Mouse (Mus musculus) ES-CJ7 (cell line): ENCODE results near the gene Iqcn.
A peak's percentile ranks its signal among the peaks of the same experiment; 100 is the strongest.

Experiments used
- DNase-seq: peaks from one replicate; pipeline ENCODE4 v3.0.0; 2011; ENCODE audit warnings: low read depth, low spot score

Iqcn gene

DNA sequence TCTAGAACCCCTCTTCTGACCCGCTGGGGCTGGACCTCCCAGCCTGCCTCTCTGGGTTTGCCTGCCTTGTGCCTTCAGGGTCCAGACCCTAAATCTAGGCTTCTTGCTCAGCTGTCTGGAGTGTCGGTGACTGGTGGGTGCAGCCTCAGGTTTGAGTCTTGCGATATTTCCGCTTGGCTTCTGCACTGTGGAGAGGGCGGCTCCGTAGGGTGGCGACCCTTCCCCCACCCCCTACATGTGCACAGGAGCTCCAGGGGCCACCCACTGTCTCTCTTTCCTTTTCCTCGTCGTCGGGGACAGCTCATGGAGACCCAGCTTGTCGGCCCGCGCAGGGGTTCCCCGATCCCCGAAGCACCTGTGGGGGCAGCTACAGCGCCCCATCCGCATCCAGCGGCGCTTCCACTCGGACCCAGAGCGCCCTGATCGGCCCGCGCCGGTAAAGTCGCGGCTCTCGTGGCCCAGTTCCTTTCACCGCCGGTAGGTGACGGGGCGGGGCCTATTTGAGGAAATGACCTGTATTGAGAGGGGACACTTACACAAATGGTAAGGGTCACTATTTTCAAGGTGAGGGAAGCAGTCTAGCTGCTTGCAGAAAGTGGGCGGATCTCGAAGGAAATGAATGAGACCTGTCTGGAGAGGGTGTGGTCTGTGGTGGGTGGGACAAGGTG is 26.7 kb downstream of the Iqcn start:
- DNase-seq: peak; percentile 94

DNA sequence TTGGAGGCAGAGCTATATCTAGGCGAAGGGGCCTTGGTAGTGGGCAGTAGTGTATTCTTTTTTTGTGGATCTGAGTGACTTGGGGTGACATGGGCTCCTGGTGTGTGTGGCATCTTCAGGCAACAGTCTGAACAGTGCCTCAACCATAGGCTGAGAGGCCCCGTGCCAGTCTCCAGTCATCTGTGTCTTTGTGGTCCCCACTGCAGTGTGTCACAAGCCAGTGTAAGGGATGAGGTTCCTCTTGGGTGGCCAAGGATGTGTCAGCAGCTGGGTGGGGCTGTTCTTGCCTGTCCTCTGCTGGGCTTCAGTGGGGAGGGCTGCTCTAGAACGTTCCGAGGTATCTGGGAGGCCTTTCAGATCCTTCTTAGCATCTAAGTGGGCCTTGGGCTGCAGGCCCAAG is 27.7 kb downstream of the Iqcn start:
- no peak for DNase-seq

DNA sequence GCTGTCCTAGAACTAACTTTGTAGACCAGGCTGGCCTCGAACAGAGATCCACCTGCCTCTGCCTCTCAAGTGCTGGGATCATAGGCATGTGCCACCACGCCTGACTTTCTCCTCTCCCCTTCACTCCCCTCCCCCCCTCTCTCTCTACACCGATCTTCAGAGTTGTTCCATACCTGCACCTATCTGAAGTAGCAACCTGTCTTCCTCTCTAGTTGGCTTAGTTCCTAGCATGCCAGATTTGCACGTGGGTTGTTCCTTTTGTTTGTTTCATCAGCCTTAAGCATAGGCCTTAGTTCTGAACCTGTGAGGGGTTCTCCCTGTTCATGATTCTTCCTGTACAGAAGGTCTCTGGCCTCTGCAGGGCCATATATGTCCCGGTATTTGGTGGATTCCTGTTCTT is 34.4 kb downstream of the Iqcn start:
- no peak for DNase-seq

DNA sequence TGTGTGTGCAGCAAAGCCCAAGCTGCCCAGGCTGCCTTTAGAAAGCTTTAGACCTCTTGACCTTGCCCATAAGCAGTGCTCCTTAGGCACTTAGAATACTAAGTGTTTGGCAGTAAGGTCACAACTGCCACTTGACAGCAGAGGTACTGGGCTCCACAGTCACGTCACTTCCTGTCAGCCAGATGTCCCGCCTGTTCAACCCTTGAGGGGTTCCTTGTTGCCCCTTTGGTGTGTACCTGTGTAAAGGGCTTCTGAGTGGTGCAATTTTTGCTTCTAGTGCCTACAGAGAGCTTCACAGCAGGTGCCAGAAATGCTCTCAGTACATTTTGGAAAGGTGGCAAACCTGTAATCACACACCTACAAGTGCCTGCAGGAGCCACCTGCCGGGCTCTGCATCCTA is 35.0 kb downstream of the Iqcn start:
- no peak for DNase-seq

DNA sequence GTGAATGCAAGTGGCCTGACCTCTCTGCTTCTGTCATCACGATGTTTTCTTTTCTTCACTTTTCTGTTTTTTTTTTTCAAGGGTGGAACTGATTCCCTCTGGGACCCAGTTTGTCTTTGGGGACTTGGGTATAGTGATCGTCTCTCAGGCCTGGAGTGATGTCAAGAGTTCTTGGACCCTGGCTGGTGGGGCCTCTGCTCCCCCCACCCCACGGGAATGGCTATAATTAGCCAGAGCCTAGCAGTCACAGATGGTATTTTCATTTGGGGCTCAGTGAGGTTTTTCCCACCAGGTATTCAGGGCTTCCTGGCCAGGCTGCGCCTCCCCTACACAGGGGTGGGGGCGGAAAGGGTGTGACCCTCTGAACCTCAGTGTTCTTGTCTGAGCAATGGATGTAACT is 38.4 kb downstream of the Iqcn start:
- DNase-seq: no peak

DNA sequence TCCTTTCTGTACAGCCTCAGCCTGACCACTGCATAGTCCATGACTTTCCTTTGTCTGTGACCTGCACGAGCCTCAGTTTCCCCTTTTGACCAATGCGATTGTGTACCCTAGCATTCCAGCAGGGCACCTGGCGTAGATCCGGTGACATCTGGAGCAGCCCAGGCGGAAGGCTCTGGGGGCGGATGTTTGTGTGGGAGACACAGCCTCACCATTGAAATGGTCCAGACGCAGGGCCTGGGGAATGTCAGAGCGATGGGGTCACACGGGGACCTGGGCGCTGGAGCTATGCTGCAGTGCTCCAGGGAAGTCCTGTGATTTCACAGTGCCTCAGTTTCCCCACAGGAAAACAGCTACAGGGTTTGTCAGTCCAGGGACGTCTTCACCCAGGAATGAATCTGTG is 38.9 kb downstream of the Iqcn start:
- DNase-seq: no peak

DNA sequence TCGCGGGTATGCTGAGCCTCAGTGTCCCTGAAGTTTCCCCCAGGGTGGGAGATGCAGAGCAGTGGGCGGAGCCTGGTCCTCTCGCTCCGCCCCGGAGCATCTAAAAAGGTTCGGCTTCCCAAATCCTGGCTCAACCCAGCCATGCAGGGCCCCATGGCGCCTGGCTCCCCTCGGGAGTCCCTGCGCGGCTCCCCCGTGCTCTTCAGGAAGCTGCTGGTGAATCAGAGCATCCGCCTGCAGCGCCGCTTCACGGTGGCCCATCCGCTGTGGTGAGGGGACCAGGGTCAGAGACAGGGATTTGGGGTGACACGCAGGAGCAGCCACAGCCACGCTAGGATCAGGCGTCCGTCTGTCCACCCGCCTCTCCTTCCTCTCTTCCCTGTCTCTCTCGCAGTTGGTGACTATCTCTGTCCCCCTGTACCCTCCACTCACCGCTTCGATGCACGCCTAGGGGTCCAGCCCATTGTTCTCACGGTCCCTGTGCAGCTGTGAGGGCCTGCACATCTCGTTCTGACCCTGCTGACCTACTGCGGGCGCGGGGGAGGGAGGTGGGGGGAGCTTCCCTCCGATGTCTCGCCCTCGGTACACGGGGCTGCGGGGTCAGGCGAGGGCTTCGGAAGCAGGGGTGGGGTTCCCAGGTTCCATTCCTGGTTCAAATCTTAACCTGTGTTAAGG is 39.9 kb downstream of the Iqcn start:
- no peak for DNase-seq

DNA sequence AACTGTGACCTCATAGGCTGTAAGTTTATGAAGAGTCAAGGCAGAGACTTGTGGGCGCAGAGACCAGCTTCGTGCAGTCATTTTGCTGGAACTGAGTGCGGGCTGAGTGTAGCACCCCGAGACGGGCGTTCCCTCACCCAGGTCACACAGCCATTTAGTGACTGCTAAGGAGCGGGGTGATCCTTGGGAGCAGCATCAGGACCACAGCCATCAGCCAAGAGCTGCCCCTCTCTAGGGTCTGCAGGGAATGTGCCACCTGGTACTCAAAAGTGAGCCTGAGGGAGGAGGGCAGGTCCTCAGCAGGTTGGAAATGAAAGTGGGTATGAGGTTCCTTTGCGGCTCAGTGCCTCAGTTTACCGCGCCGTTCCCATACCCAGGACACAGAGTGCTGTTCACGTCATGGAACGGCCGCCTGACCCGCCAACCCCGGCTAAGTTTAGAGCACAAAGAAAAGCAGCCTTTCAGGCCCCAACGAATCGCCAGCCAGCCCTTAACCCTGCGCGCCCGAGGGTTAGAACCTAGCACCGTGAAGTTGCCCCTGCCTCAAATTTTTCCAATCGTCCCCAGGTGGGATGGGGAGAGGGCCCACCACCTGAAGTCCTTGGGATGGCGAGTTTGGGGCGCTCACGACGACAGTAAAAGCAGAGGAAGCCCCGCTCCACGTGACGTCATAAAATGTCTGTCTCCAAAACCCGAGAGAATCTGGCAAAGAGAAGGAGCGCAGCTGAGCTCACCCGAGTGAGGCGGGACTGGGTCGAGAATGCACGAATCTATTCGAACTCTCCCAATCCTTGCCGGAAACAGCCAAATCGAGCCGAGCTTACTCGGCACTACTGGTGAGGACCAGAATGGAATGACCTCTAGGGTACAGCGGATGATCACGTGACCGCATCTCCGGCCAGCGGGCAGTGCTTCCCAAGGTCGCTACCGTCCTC is 40.7 kb downstream of the Iqcn start:
- DNase-seq: peak; percentile 63

DNA sequence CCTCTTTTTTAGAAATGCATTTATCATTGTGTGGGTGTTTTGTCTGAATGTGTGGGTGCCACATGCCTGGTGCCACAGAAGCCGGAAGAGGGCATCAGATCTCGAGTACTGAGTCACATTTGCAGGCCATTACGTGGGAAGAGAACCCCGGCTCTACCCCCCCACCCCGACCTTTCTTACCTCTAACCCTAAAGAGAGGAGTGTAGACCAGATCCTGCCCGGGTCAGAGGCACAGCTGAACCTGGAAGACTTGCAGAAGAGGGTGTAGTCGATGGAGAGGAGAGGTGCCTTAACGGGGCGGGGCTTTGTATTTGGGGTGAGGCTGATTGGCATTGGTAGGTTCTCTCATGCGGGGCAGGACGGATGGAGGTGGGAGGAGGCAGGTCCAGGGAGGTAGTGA is 41.5 kb downstream of the Iqcn start:
- DNase-seq: no peak

DNA sequence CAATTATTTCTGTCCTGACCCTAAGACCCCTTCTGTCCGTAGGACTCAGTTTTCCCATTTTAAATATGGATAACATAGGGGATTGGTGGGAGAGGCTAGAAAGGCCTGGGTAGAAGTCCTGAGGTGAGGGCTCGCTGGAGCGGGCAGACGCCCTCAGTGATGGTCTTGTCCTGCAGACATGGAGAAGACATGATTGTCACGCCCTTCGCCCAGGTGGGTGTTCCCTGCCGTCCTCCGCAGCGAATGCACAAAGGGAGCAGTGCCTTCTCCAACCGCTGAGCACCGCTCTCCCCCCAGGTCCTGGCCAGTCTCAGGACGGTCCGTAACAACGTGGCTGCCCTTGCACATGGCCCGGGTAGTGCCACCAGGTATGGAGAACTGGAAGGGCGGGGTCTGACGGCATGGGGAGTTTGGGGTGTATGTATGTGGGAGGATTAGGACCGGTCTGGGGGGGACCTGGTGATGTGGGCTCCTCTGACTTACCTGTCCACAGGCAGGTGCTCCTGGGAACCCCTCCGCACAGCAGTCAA is 42.5 kb downstream of the Iqcn start:
- DNase-seq: no peak

DNA sequence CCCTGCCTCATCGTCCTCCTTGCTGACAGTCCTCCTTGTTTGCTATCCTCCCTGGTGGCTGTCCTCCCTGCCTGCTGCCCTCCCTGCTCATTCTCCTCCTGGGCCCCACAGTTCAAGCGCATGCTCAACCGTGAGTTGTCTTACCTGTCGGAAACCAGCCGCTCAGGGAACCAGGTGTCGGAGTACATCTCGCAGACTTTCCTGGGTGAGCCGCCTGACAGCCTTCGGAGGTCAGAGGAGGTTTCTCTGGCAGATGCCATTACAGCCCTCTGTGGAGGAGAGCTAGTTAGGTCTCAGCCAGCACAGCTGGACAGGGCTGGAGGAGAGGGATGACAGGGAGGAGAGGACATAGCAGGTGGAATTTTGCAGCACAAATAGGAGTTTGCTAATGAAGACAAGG is 43.4 kb downstream of the Iqcn start:
- no peak for DNase-seq

DNA sequence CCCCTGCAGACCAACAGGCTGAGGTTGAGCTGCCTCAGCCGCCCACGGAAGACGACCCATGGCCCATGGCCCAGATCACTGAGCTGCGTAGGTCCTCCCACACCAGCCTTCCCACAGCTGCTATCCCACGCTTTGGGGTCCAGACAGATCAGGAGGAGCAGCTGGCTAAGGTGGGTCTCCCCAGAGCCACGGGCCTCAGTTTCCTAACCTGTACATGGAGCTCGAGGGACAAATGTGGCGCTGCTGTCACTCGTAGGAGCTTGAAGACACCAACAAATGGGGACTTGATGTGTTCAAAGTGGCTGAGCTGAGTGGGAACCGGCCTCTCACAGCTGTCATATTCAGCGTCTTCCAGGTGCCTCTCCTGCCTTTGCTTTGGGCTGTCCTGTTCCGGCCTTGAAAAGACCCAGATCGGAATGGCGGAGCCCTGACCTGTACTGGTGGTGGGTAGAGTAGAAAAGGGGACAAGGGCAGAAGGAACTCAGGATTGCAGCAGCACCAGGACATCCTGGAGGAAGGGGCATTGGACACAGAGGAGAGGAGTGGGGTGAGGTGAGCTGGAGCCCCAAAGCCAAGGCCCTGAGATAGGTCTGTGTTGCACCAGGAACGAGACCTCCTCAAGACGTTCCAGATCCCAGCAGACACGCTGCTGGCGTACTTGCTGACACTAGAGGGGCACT is 44.1 kb downstream of the Iqcn start:
- DNase-seq: no peak

DNA sequence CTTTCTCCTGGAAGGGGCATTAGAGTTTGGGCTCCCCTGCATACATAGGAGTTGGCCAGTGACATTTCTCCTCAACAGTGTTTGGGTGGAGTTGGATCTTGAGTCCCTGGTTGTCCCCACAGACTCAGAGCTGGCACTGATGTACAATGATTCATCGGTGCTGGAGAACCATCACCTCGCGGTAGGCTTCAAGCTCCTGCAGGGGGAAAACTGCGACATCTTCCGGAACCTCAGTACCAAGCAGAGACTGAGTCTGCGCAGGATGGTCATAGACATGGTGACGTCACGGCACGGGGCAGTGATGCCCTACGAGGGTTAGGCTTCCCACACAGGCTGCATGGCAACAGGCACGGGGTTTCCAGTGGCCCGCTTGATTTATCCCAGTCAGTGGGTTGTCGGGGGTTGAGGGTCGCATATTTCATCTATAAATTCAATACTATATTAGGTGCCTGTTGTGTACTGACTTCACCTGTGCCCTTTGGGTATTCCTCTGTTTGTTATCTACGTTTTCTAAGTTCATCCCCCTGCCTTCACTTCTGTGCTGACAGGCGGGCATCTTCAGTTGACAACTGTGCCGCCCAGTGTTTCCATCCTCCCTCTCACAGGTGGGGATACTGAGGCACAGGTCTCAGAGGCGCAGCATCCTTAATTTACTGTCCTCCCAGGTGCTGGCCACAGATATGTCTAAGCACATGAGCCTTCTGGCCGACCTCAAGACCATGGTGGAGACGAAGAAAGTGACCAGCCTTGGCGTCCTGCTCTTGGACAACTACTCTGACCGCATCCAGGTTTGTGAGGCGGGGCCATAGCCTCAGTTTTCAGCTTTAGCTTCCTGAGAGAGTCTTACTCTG is 45.2 kb downstream of the Iqcn start:
- DNase-seq: no peak

DNA sequence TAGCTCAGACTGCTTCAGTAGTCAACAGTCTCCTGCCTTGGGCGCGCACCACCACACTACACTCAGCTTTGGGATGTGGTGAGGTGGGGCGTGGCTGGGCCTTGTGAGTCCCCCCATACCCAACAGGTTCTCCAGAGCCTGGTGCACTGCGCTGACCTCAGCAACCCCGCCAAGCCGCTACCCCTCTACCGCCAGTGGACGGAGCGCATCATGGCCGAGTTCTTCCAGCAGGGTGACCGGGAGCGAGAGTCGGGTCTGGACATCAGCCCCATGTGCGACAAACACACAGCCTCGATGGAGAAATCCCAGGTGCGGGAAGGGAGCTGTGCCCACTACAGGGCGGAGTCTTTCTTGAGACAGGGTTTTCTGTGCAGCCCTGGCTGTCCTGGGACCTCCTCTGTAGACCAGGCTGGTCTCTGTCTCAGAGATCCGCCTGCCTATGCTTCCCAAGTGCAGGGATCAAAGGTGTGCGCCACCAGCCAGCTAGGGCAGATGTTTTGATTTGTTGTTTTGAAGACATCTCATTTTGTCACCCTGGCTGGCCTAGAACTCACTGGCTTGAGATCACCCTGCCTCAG is 45.9 kb downstream of the Iqcn start:
- no peak for DNase-seq

DNA sequence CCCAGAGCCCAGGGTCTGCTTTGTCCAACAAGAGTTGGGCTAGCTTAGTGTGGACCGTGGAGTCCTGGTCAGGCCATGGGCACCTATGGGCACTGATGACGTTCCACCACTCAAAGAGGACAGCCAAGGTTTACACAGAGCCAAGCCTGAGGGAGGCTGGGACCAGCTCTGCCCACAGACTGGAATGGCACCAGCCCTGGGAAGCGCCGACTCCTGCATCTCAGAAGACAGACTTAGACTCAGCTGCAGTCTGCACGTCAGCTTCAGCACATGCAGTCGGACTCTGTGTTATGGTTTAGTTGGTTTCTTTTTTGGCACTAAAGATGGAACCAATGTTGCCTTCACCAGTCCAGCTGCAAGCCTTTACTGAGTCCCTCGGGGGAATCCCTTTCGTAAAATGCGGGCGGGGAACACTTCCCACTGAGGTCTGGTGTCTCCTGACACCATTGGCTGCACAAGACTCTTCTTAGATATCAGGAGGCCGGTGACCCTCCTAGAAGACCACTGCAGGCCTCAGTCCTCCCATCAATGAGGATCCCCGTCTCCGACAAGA is 46.9 kb downstream of the Iqcn start:
- DNase-seq: no peak

DNA sequence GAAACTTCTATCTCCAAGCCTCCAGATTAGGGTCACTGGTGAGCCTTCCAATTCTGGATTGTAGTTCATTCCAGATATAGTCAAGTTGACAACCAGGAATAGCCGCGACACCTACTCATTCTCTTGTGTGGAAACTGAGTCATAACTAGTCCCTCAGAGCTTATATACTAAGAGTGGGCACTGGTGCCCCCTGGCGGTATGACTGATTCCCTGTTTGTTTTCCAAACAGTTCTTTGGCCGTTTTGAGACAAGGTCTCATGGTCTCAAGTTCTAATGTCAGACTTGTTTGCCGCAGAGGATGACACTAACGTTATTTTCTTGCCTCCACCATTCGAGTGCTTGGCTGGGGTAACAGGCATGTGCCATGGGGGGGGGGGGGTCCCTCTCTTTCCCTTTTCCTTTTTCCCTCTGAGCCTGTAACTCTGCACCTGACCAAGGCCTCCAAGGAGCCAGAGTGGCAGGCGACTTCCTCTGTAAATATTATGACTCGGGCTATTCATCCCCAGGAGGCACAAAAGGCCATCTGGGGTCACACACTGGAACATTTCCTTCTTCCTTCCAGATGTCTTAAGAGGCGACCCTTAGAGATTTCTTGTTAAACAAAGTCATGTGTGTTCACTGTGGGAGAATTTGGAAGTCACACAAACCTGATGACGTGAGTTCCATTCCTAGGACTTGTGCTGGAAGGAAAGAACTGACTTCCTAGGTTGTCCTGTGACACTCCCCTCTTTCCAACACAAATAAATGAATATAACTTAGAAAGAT is 48.9 kb downstream of the Iqcn start:
- peak; percentile 84 for DNase-seq

DNA sequence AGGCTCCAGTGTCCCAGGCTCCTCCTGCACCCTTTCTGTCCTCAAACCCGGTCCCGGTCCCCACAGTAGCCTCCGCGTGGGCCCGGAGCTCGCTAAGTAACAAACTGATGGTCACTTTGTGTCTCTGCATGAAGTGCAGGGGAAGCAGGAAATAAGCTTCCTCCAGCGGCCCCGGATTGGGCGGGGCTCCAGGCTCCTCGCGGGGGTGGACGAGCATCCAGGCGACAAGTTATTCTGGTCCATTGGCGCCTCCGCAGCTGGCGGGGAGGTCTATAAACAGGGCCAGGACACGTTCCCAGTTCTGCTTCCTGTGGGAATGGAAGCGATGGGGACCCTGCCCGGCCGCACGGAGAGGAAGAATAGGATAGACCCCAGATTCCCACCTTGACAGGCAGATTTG is 49.9 kb downstream of the Iqcn start:
- no peak for DNase-seq

DNA sequence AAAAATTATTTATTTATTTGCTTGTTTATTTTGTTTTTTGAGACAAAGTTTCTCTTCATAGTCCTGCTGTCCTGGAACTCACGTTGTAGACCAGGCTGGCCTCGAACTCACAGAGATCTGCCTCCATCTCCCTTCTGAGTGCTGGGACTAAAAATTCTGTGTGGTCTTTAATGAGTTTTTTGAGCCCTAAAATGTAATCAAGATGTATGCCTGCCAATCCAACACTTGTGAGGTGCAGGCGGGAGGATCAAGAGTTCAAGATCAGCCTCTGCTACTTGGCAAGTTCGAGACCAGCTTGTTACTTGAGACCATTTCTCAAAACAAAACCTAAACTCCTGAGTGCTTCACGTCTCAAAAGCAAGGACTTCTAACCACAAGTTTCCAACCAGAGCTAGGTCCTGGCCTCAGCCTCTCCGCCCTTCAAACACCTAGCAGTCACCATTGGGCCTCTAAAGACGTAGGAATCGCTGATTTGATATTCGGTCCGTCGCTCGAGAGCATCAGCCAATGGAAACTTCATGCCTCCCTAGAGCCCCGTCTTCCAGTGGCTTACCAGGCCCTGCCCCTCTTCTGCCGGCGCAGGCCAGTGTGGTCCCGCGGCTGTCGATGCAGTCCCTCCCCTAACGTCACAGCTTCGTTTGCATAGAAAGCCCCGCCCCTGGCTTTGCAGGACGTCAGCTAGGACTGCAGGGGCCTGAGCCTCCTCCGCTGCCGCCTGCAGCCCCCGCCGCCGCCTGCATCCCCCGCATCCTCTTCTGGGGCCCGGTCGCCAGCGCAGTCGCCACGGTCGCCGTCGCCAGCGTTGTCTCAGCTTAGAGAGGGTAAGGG is 51.0 kb downstream of the Iqcn start, which contains the start of gene Rab3a:
Rab3a (plus strand) TSS at position 637 of the 828 bp plus-strand sequence.
- DNase-seq: peak; percentile 99
